Comparison of ENCODE assay signal across 7 mouse cellular contexts in the genomic region with DNA sequence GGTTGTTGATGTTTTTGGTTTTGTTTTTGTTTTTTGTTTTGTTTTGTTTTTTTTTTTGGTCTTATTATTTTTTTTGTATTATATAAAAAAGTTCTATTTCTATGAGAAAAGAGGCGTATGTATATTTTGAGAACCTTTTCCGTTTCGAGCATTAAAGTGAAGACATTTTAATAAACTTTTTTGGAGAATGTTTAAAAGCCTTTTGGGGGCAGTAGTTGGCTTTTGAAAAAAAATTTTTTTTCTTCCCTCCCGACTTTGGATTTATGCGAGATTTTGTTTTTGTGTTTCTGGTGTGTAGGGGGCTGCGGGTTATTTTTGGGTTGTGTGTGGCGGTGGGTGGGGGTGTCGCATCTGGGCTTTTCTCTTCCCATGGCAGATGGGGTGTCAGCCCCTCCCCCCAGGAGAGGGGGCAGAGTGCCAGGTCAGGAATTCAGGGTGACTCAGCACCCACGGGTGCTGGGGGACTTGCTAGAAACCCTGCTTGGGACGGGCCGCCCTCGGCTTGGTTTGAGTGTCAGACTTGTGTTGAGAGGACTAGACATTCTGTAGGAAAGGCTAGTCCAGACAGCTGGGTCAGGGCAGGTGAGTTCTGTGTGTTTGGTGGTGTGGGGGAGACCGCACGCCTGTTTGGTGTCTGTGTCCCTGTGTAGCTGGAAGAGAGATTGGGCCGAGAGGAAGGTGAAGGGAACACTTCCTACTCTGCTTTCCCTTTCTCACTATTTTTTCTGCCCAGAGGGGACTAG. TPM values are rescaled to one million over a fixed set of nuclear protein-coding genes. Genes with fewer than 3 reads are reported as not detected.
DNase-seq lines count a peak whose midpoint lies in the region; ATAC-seq and TF ChIP-seq lines count a peak whose summit lies in the region.

No protein-coding gene starts in this region.

- H3ac ChIP-seq in C2C12 (ENCODE audit: control insufficient read depth, insufficient read length, low read depth), result peak overlapping the region; percentile 55

- H3K79me3 ChIP-seq in C2C12 (ENCODE audit: low read depth), result peaks cover 30% of the 10 kb centered on the region

- peak overlapping the region; percentile 81 for H3K9ac ChIP-seq in embryonic facial prominence, embryonic 13.5 days
- peak overlapping the region; percentile 86 for H3K9ac ChIP-seq in heart, postnatal 0 days (replicated peaks; ENCODE audit: low read depth, low read length)

- DNase-seq in 3134 (ENCODE audit: extremely low read depth, insufficient read length, low spot score), result peak; percentile 83
- no peak for DNase-seq in heart, postnatal 0 days (ENCODE audit: low spot score)
- DNase-seq in layer of hippocampus, postnatal 36 days, result peak; percentile 72 to 75
- peak; percentile 65 to 66 for DNase-seq in lung, postnatal 4 days
- peak; percentile 76 for DNase-seq in testis, postnatal 10 days (ENCODE audit: low spot score)

- H3K4me3 ChIP-seq in C2C12 (ENCODE audit: insufficient read depth, poor library complexity, severe bottlenecking), result peak overlapping the region; percentile 86
- peak overlapping the region; percentile 69 for H3K4me3 ChIP-seq in embryonic facial prominence, embryonic 13.5 days
- H3K4me3 ChIP-seq in heart, postnatal 0 days (ENCODE audit: low read depth, low read length), result peak overlapping the region; percentile 73

- H3K4me1 ChIP-seq in embryonic facial prominence, embryonic 13.5 days, result peaks cover 32% of the 10 kb centered on the region
- H3K4me1 ChIP-seq in heart, postnatal 0 days (ENCODE audit: control insufficient read depth, insufficient read depth), result peaks cover 12% of the 10 kb centered on the region; the same call in 1 of the 2 replicates

- no peak for TF ChIP-seq EP300 in heart, postnatal 0 days (IDR thresholded peaks at IDR 0.05; ENCODE audit: low read depth)

- no peak for TF ChIP-seq CTCF in C2C12 (IDR thresholded peaks at IDR 0.05; ENCODE audit: control insufficient read depth, insufficient read depth, insufficient read length)
- TF ChIP-seq CTCF in heart, postnatal 0 days (IDR thresholded peaks at IDR 0.05; ENCODE audit: low read depth), result no peak

- peaks cover 20% of the 10 kb centered on the region for H3K36me3 ChIP-seq in C2C12 (ENCODE audit: control insufficient read depth, insufficient read depth)
- 0 out of 2 replicates have a peak, but pooled peaks cover 3% of the 10 kb centered on the region for H3K36me3 ChIP-seq in embryonic facial prominence, embryonic 13.5 days
- H3K36me3 ChIP-seq in heart, postnatal 0 days (replicated peaks; ENCODE audit: control insufficient read depth, insufficient read depth, low read length), result no peaks in the 10 kb centered on the region

- H3K27ac ChIP-seq in embryonic facial prominence, embryonic 13.5 days, result no peak overlapping the region
- H3K27ac ChIP-seq in heart, postnatal 0 days (ENCODE audit: low read depth), result 0 out of 2 replicates have a peak overlapping the region, but pooled peaks have one; percentile 18

- no peaks in the 10 kb centered on the region for H3K27me3 ChIP-seq in C2C12 (ENCODE audit: control insufficient read depth, insufficient read depth, insufficient read length)
- peaks cover 57% of the 10 kb centered on the region for H3K27me3 ChIP-seq in embryonic facial prominence, embryonic 13.5 days
- H3K27me3 ChIP-seq in heart, postnatal 0 days (ENCODE audit: control insufficient read depth, insufficient read depth, low read length), result no peaks in the 10 kb centered on the region

- H3K4me2 ChIP-seq in embryonic facial prominence, embryonic 13.5 days, result peak overlapping the region; percentile 97
- peak overlapping the region; percentile 95 for H3K4me2 ChIP-seq in heart, postnatal 0 days (ENCODE audit: low read depth, low read length)

- ATAC-seq in embryonic facial prominence, embryonic 13.5 days (ENCODE audit: insufficient number of reproducible peaks, insufficient read depth, low FRiP score, low TSS enrichment, low read depth), result no peak
- no peak for ATAC-seq in heart, postnatal 0 days (ENCODE audit: insufficient read depth, low read depth)

- H3K79me2 ChIP-seq in C2C12 (ENCODE audit: control insufficient read depth, insufficient read depth), result peaks cover 46% of the 10 kb centered on the region

- WGBS in embryonic facial prominence, embryonic 13.5 days, result 52% methylated on average over 15 of the region's 15 CpGs
- 52% methylated on average over 15 of the region's 15 CpGs for WGBS in heart, postnatal 0 days

- no peaks in the 10 kb centered on the region; the same call in 1 of the 2 replicates for H3K9me3 ChIP-seq in embryonic facial prominence, embryonic 13.5 days
- H3K9me3 ChIP-seq in heart, postnatal 0 days (replicated peaks; ENCODE audit: control insufficient read depth, low read length), result no peaks in the 10 kb centered on the region

TF ChIP-seq in C2C12, 6 proteins besides CTCF, POLR2A, EP300 and RAD21:
- TF ChIP-seq MYOD1 (IDR thresholded peaks at IDR 0.05; ENCODE audit: control insufficient read depth, insufficient read length, low read depth), result no peak
- TF ChIP-seq MAX (IDR thresholded peaks at IDR 0.05), result no peak

RNA-seq across cellular contexts. Expression of gene Tmem189, which starts 0.8 kb away (rescaled TPM):
- polyA plus RNA-seq in C2C12 (2012; fragmentation: generic; extraction: Trizol), result 34.5 TPM
- polyA plus RNA-seq in embryonic facial prominence, embryonic 13.5 days (2015; fragmentation: Nextera tagmentation; extraction: Ambion mirVana), result 39.3 and 41.3 TPM in 2 replicates
- 76.8 and 84.3 TPM in 2 replicates for total RNA-seq in heart, postnatal 0 days (2014; rRNA removed; ENCODE audit: low replicate concordance)
- 37.6 and 39.3 TPM in 2 replicates for polyA plus RNA-seq in heart, postnatal 0 days (2015; fragmentation: Nextera tagmentation; extraction: Ambion mirVana)
- 10 to 100 TPM; 46.2 to 51.6 TPM for total RNA-seq in layer of hippocampus, postnatal 36 days (2021)

RNA-seq across cellular contexts. Expression of gene Cebpb, which starts 1.7 kb away (rescaled TPM):
- polyA plus RNA-seq in C2C12 (2012; fragmentation: generic; extraction: Trizol), result 23.8 TPM
- polyA plus RNA-seq in embryonic facial prominence, embryonic 13.5 days (2015; fragmentation: Nextera tagmentation; extraction: Ambion mirVana), result 2.3 and 10.1 TPM in 2 replicates
- 43.5 and 50.8 TPM in 2 replicates for total RNA-seq in heart, postnatal 0 days (2014; rRNA removed; ENCODE audit: low replicate concordance)
- polyA plus RNA-seq in heart, postnatal 0 days (2015; fragmentation: Nextera tagmentation; extraction: Ambion mirVana), result 4.9 and 5.8 TPM in 2 replicates
- total RNA-seq in layer of hippocampus, postnatal 36 days (2021), result 10 to 100 TPM; 32.6 to 34.3 TPM

RNA-seq across cellular contexts. Expression of gene Gm20431, which starts 29.1 kb away (rescaled TPM):
- polyA plus RNA-seq in C2C12 (2012; fragmentation: generic; extraction: Trizol), result 0.44 TPM
- 9.4 and 13.4 TPM in 2 replicates for polyA plus RNA-seq in embryonic facial prominence, embryonic 13.5 days (2015; fragmentation: Nextera tagmentation; extraction: Ambion mirVana)
- total RNA-seq in heart, postnatal 0 days (2014; rRNA removed; ENCODE audit: low replicate concordance), result 5.8 and 25.5 TPM in 2 replicates
- polyA plus RNA-seq in heart, postnatal 0 days (2015; fragmentation: Nextera tagmentation; extraction: Ambion mirVana), result 2.7 and 5.1 TPM in 2 replicates
- 10 to 100 TPM; 39.4 to 47.0 TPM for total RNA-seq in layer of hippocampus, postnatal 36 days (2021)

RNA-seq across cellular contexts. Expression of gene Ube2v1, which starts 58.5 kb away (rescaled TPM):
- polyA plus RNA-seq in C2C12 (2012; fragmentation: generic; extraction: Trizol), result 237 TPM
- 243 and 262 TPM in 2 replicates for polyA plus RNA-seq in embryonic facial prominence, embryonic 13.5 days (2015; fragmentation: Nextera tagmentation; extraction: Ambion mirVana)
- 74.5 and 94.6 TPM in 2 replicates for total RNA-seq in heart, postnatal 0 days (2014; rRNA removed; ENCODE audit: low replicate concordance)
- polyA plus RNA-seq in heart, postnatal 0 days (2015; fragmentation: Nextera tagmentation; extraction: Ambion mirVana), result 150 and 152 TPM in 2 replicates
- 100 to 1,000 TPM; 208 to 231 TPM for total RNA-seq in layer of hippocampus, postnatal 36 days (2021)
